Mouse (Mus musculus): ENCODE data around the gene Hbb-bt. TPM values are rescaled to one million over a fixed set of nuclear protein-coding genes. Genes with fewer than 3 reads are reported as not detected.
A peak's percentile ranks its signal among the peaks of the same experiment; 100 is the strongest.
"Not testable (repeated sequence)": the region's sequence is repeated elsewhere in the genome, so short reads cannot be mapped to it uniquely, and the experiment has no call there.

The Hbb-bt gene
- total and polyA plus RNA-seq, 2 experiments from 2014 or later = 1,221 to 1,401 TPM

GRCm38 (mm10) chr7:103806856-103807255 lies 6.9 kb downstream of the Hbb-bt start:
- H3K9ac ChIP-seq (replicated peaks; ENCODE audit: low read depth, low read length) = no peak overlapping the region
- no peaks in the 10 kb centered on the region for H3K36me3 ChIP-seq (replicated peaks; ENCODE audit: control insufficient read depth, insufficient read depth, low read length)
- 44% methylated on average over 1 of the region's 1 CpGs for WGBS
- no peak for ATAC-seq (ENCODE audit: insufficient read depth, low read depth)
- no peaks in the 10 kb centered on the region for H3K4me1 ChIP-seq (ENCODE audit: control insufficient read depth, insufficient read depth)
- TF ChIP-seq EP300 (IDR thresholded peaks at IDR 0.05; ENCODE audit: low read depth) (no peak), CTCF (IDR thresholded peaks at IDR 0.05; ENCODE audit: low read depth) (peak; percentile 53)
- H3K4me2 ChIP-seq (ENCODE audit: low read depth, low read length) = no peak overlapping the region
- no peaks in the 10 kb centered on the region for H3K27me3 ChIP-seq (ENCODE audit: control insufficient read depth, insufficient read depth, low read length)
- no peak overlapping the region for H3K27ac ChIP-seq (ENCODE audit: low read depth)
- DNase-seq (ENCODE audit: low spot score) = peak; percentile 12
- no peaks in the 10 kb centered on the region for H3K9me3 ChIP-seq (replicated peaks; ENCODE audit: control insufficient read depth, low read length)
- H3K4me3 ChIP-seq (ENCODE audit: low read depth, low read length) = no peak overlapping the region

- Histone ChIP-seq H3K4me3 (ENCODE audit: low read depth, low read length) (no peak overlapping the region), H3K4me2 (ENCODE audit: low read depth, low read length) (no peak overlapping the region), H3K27ac (ENCODE audit: low read depth) (no peak overlapping the region), H3K9ac (replicated peaks; ENCODE audit: low read depth, low read length) (no peak overlapping the region), H3K9me3 (replicated peaks; ENCODE audit: control insufficient read depth, low read length) (no peaks in the 10 kb centered on the region), H3K4me1 (ENCODE audit: control insufficient read depth, insufficient read depth) (no peaks in the 10 kb centered on the region), H3K27me3 (ENCODE audit: control insufficient read depth, insufficient read depth, low read length) (no peaks in the 10 kb centered on the region), H3K36me3 (replicated peaks; ENCODE audit: control insufficient read depth, insufficient read depth, low read length) (no peaks in the 10 kb centered on the region)
- DNase-seq (ENCODE audit: low spot score) = no peak
- TF ChIP-seq EP300 (IDR thresholded peaks at IDR 0.05; ENCODE audit: low read depth) (no peak), CTCF (IDR thresholded peaks at IDR 0.05; ENCODE audit: low read depth) (no peak)
- ATAC-seq (ENCODE audit: insufficient read depth, low read depth) = no peak
- WGBS = 21% methylated on average over 4 of the region's 4 CpGs
Observed at GRCm38 (mm10) chr7:103792669-103793388, 21.0 kb downstream of the Hbb-bt start.

GRCm38 (mm10) chr7:103791721-103792120 lies 22.1 kb downstream of the Hbb-bt start, which contains the start of gene Olfr67:
Olfr67 (minus strand) TSS chr7:103791821.
- no peak within 1 kb of the TSS for H3K9ac ChIP-seq (replicated peaks; ENCODE audit: low read depth, low read length)
- TF ChIP-seq CTCF (IDR thresholded peaks at IDR 0.05; ENCODE audit: low read depth) (no peak), EP300 (IDR thresholded peaks at IDR 0.05; ENCODE audit: low read depth) (no peak)
- no peaks in the 10 kb centered on the region for H3K4me1 ChIP-seq (ENCODE audit: control insufficient read depth, insufficient read depth)
- no peaks in the 10 kb centered on the region for H3K27me3 ChIP-seq (ENCODE audit: control insufficient read depth, insufficient read depth, low read length)
- H3K36me3 ChIP-seq (replicated peaks; ENCODE audit: control insufficient read depth, insufficient read depth, low read length) = no peaks in the 10 kb centered on the region
- no peak within 1 kb of the TSS for H3K4me2 ChIP-seq (ENCODE audit: low read depth, low read length)
- no peak within 1 kb of the TSS for H3K4me3 ChIP-seq (ENCODE audit: low read depth, low read length)
- DNase-seq (ENCODE audit: low spot score) (no peak), ATAC-seq (ENCODE audit: insufficient read depth, low read depth) (no peak)
- no peaks in the 10 kb centered on the region for H3K9me3 ChIP-seq (replicated peaks; ENCODE audit: control insufficient read depth, low read length)
- 50% methylated on average over 3 of the region's 3 CpGs for WGBS
- H3K27ac ChIP-seq (ENCODE audit: low read depth) = no peak within 1 kb of the TSS

- no peak within 1 kb of the TSS for H3K4me3 ChIP-seq (ENCODE audit: low read depth, low read length)
- ATAC-seq (ENCODE audit: insufficient read depth, low read depth) (no peak), DNase-seq (ENCODE audit: low spot score) (no peak)
- H3K27ac ChIP-seq (ENCODE audit: low read depth) = no peak within 1 kb of the TSS
- no peak within 1 kb of the TSS for H3K4me2 ChIP-seq (ENCODE audit: low read depth, low read length)
- H3K27me3 ChIP-seq (ENCODE audit: control insufficient read depth, insufficient read depth, low read length) = no peaks in the 10 kb centered on the region
- WGBS = 64% methylated on average over 3 of the region's 3 CpGs
- no peak within 1 kb of the TSS for H3K9ac ChIP-seq (replicated peaks; ENCODE audit: low read depth, low read length)
- no peaks in the 10 kb centered on the region for H3K36me3 ChIP-seq (replicated peaks; ENCODE audit: control insufficient read depth, insufficient read depth, low read length)
- no peaks in the 10 kb centered on the region for H3K4me1 ChIP-seq (ENCODE audit: control insufficient read depth, insufficient read depth)
- no peaks in the 10 kb centered on the region for H3K9me3 ChIP-seq (replicated peaks; ENCODE audit: control insufficient read depth, low read length)
- TF ChIP-seq EP300 (IDR thresholded peaks at IDR 0.05; ENCODE audit: low read depth) (no peak), CTCF (IDR thresholded peaks at IDR 0.05; ENCODE audit: low read depth) (no peak)
Observed at GRCm38 (mm10) chr7:103779598-103779997, 34.2 kb downstream of the Hbb-bt start, which contains the start of gene Olfr68. Olfr68 (minus strand) TSS chr7:103779698.

GRCm38 (mm10) chr7:103777652-103778051 lies 36.1 kb downstream of the Hbb-bt start:
- not testable (repeated sequence) for DNase-seq (ENCODE audit: low spot score); H3K9me3 ChIP-seq (replicated peaks; ENCODE audit: control insufficient read depth, low read length); H3K4me2 ChIP-seq (ENCODE audit: low read depth, low read length); H3K27me3 ChIP-seq (ENCODE audit: control insufficient read depth, insufficient read depth, low read length); ATAC-seq (ENCODE audit: insufficient read depth, low read depth); H3K36me3 ChIP-seq (replicated peaks; ENCODE audit: control insufficient read depth, insufficient read depth, low read length); H3K4me3 ChIP-seq (ENCODE audit: low read depth, low read length); H3K27ac ChIP-seq (ENCODE audit: low read depth); H3K4me1 ChIP-seq (ENCODE audit: control insufficient read depth, insufficient read depth); H3K9ac ChIP-seq (replicated peaks; ENCODE audit: low read depth, low read length)
- 45% methylated on average over 3 of the region's 4 CpGs for WGBS

- H3K9ac ChIP-seq (replicated peaks; ENCODE audit: low read depth, low read length) = no peak within 1 kb of the TSS
- DNase-seq (ENCODE audit: low spot score) (no peak), ATAC-seq (ENCODE audit: insufficient read depth, low read depth) (no peak)
- H3K4me3 ChIP-seq (ENCODE audit: low read depth, low read length) = no peak within 1 kb of the TSS
- no peaks in the 10 kb centered on the region for H3K27me3 ChIP-seq (ENCODE audit: control insufficient read depth, insufficient read depth, low read length)
- H3K9me3 ChIP-seq (replicated peaks; ENCODE audit: control insufficient read depth, low read length) = no peaks in the 10 kb centered on the region
- H3K36me3 ChIP-seq (replicated peaks; ENCODE audit: control insufficient read depth, insufficient read depth, low read length) = no peaks in the 10 kb centered on the region
- H3K27ac ChIP-seq (ENCODE audit: low read depth) = no peak within 1 kb of the TSS
- WGBS = 66% methylated on average over 2 of the region's 2 CpGs
- TF ChIP-seq EP300 (IDR thresholded peaks at IDR 0.05; ENCODE audit: low read depth) (no peak), CTCF (IDR thresholded peaks at IDR 0.05; ENCODE audit: low read depth) (no peak)
- no peak within 1 kb of the TSS for H3K4me2 ChIP-seq (ENCODE audit: low read depth, low read length)
- H3K4me1 ChIP-seq (ENCODE audit: control insufficient read depth, insufficient read depth) = no peaks in the 10 kb centered on the region
Observed at GRCm38 (mm10) chr7:103771494-103771893, 42.3 kb downstream of the Hbb-bt start, which contains the start of gene Olfr69. Olfr69 (minus strand) TSS chr7:103771594.

- not testable (repeated sequence) for H3K27me3 ChIP-seq (ENCODE audit: control insufficient read depth, insufficient read depth, low read length); H3K4me3 ChIP-seq (ENCODE audit: low read depth, low read length); ATAC-seq (ENCODE audit: insufficient read depth, low read depth); H3K27ac ChIP-seq (ENCODE audit: low read depth); H3K9ac ChIP-seq (replicated peaks; ENCODE audit: low read depth, low read length); H3K4me1 ChIP-seq (ENCODE audit: control insufficient read depth, insufficient read depth); H3K9me3 ChIP-seq (replicated peaks; ENCODE audit: control insufficient read depth, low read length); H3K4me2 ChIP-seq (ENCODE audit: low read depth, low read length); DNase-seq (ENCODE audit: low spot score); H3K36me3 ChIP-seq (replicated peaks; ENCODE audit: control insufficient read depth, insufficient read depth, low read length)
- 59% methylated on average over 6 of the region's 6 CpGs for WGBS
Observed at GRCm38 (mm10) chr7:103767687-103768086, 46.1 kb downstream of the Hbb-bt start.

Data from heart, postnatal 0 days (tissue).